Mouse (Mus musculus) embryonic facial prominence, embryonic 11.5 days (tissue): ENCODE results near the gene Cds1. TPM values are rescaled to one million over a fixed set of nuclear protein-coding genes. Genes with fewer than 3 reads are reported as not detected.

ENCODE experiments used
- ATAC-seq: fragments of 200-750 bp; cut with Nextera tagmentation; replicated peaks from 2 replicates; pipeline ENCODE4 v1.8.0; 2017; ENCODE audit warnings: low read depth; ENCODE audit not compliant: insufficient number of reproducible peaks, low FRiP score, low TSS enrichment
- DNase-seq: peaks from one replicate; pipeline ENCODE4 v3.0.0-alpha.2; 2015; ENCODE audit warnings: low spot score
- H3K27ac ChIP-seq: fragments of 300-500 bp; sonication (generic); replicated peaks from 2 replicates; pipeline ENCODE4 v1.5.1; 2014; ENCODE audit warnings: mild to moderate bottlenecking, low read depth, low read length, control low read depth
- H3K27me3 ChIP-seq: fragments of 300-500 bp; sonication (generic); 2 replicates; pipeline ENCODE4 v1.6.1; 2014; ENCODE audit warnings: mild to moderate bottlenecking, low read length, moderate library complexity, mixed read lengths; ENCODE audit not compliant: control insufficient read depth, insufficient read depth
- H3K36me3 ChIP-seq: fragments of 300-500 bp; sonication (generic); replicated peaks from 2 replicates; pipeline ENCODE4 v1.6.1; 2014; ENCODE audit warnings: low read depth, mild to moderate bottlenecking, low read length, moderate library complexity, mixed read lengths; ENCODE audit not compliant: control insufficient read depth, insufficient read depth
- H3K4me1 ChIP-seq: fragments of 300-500 bp; sonication (generic); 2 replicates; pipeline ENCODE4 v1.6.1; 2014; ENCODE audit warnings: low read length, mixed read lengths; ENCODE audit not compliant: control insufficient read depth, insufficient read depth
- H3K4me2 ChIP-seq: fragments of 300-500 bp; sonication (generic); 2 replicates; pipeline ENCODE4 v1.6.1; 2014; ENCODE audit warnings: low read depth, mild to moderate bottlenecking, control low read depth, low read length, moderate library complexity
- H3K4me3 ChIP-seq: fragments of 300-500 bp; sonication (generic); 2 replicates; pipeline ENCODE4 v1.5.1; 2014; ENCODE audit warnings: low read depth, low read length, control low read depth
- H3K9ac ChIP-seq: fragments of 300-500 bp; sonication (generic); replicated peaks from 2 replicates; pipeline ENCODE4 v1.6.1; 2014; ENCODE audit warnings: mild to moderate bottlenecking, control low read depth, low read length
- H3K9me3 ChIP-seq: fragments of 300-500 bp; sonication (generic); replicated peaks from 2 replicates; pipeline ENCODE4 v1.6.1; 2016; ENCODE audit warnings: mild to moderate bottlenecking, low read length, inconsistent platforms, mixed read lengths; ENCODE audit not compliant: control insufficient read depth
- WGBS: fragments of 180-500 bp; shearing (Covaris S2); extraction: QIAGEN DNeasy Blood & Tissue Kit; methylation state at CpG from one replicate; pipeline ENCODE4 v1.1.7; 2014; 5-methylcytosine and 5-hydroxymethylcytosine counted together
- polyA plus RNA-seq: library from polyadenylated mRNA; unstranded; fragments of >200 nt; fragmentation: Nextera tagmentation; extraction: Ambion mirVana; gene quantifications from 2 replicates; pipeline ENCODE4 v1.2.1, GENCODE M21; 2014

The Cds1 gene
- 1.4 and 1.5 TPM in 2 replicates for polyA plus RNA-seq

DNA sequence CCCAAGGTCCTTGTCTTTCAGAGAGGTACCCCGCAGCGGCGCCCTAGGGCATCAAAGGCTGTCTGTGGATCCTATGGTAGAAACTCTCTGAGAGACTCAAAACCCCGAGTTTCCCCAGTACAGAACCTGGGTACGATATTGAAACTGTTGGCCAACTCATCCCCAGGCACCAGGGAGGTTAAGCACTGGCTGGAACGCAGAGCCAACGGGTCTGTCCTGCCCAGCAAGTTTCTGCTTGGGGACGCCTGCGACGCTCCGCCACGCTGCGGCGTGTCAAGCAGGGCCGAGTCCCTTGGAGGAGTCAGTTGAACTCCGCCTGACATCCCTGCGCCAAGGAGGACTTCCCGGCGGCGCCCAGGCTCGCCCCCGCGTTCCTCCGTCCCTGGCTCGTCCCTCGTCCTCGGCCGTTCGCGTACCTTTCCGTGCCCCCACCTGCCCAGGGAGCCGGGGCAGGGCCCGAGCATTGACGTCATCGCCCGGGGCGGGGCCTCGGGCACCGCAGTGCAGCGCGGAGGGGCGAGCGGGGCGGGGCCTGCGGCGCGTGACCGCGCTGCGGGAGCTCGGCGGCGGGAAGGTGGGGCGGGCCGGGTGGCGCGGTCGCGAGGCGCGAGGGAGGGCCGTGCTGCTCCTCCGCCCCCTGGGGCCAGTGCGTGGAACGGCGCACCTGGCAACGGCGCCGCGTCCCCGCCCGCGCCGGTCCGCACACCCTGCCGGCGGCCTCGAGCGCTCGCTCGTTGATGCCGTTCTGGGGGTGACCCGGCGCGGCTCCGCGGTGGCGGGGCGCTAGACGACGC lies at the start of gene Cds1:
Gene Cds1 (plus strand): TSS at position 577 of the 794 bp plus-strand sequence.
- Histone ChIP-seq H3K4me2 (peak within 1 kb of the TSS; percentile 100), H3K9ac (peak within 1 kb of the TSS; percentile 57), H3K9me3 (no peaks in the 10 kb centered on the region), H3K27me3 (peaks cover 23% of the 10 kb centered on the region), H3K4me1 (no peaks in the 10 kb centered on the region), H3K4me3 (peak within 1 kb of the TSS; percentile 72), H3K36me3 (no peaks in the 10 kb centered on the region), H3K27ac (no peak within 1 kb of the TSS)
- DNase-seq (peak; percentile 78), ATAC-seq (peak; percentile 73)
- WGBS: 0% methylated on average over 73 of the region's 91 CpGs

DNA sequence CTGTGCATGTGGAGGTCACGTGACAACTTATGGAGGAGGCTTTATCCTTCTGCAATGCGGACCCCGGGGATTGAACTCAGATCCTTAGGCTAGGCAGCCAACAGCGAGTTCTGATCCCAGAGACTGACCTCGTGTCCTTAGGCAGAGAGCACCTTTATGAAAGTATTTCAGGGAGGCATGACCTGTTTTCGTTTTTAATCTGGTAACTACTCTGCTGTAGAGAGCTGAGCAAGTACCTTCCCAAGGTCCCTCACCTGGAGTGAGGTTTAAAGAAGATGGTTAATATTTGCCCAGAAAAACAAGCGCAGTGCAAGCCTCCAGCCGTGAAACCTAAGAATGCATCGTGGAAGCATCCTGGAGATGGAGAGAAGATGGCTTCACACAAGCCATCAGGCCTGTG lies 40.7 kb upstream of the Cds1 start:
- no peak overlapping the region for H3K4me3 ChIP-seq
- no peak overlapping the region for H3K9ac ChIP-seq
- ATAC-seq (no peak), DNase-seq (no peak)
- 93% methylated on average over 9 of the region's 9 CpGs for WGBS
- H3K36me3 ChIP-seq: no peaks in the 10 kb centered on the region
- H3K9me3 ChIP-seq: no peaks in the 10 kb centered on the region
- H3K27me3 ChIP-seq: no peaks in the 10 kb centered on the region
- H3K4me1 ChIP-seq: no peaks in the 10 kb centered on the region; the same call in 1 of the 2 replicates
- H3K27ac ChIP-seq: no peak overlapping the region
- H3K4me2 ChIP-seq: no peak overlapping the region

DNA sequence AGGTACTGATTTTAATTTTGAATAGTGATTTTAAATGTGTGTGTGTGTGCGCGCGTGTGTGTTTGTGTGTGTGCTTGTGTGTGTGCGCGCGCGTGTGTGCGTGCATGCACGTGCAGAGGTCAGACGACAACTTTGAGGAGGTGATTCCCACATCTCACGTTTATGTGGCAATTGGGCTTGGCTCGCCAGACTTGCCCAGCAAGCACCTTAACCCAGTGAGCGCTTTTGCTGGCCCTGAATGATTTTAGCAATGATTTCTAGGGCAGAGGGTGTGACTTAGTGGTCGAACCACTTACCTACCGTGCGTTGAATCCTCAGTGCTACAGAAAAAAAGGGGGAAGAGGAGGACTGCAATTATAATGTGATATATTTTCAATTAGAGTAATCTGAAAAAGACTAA lies 40.2 kb upstream of the Cds1 start:
- H3K9ac ChIP-seq: no peak overlapping the region
- H3K4me3 ChIP-seq: no peak overlapping the region
- no peaks in the 10 kb centered on the region for H3K9me3 ChIP-seq
- H3K36me3 ChIP-seq: no peaks in the 10 kb centered on the region
- WGBS: 93% methylated on average over 16 of the region's 16 CpGs
- H3K4me2 ChIP-seq: no peak overlapping the region
- no peak for ATAC-seq
- H3K27me3 ChIP-seq: no peaks in the 10 kb centered on the region
- DNase-seq: no peak
- no peak overlapping the region for H3K27ac ChIP-seq
- no peaks in the 10 kb centered on the region; the same call in 1 of the 2 replicates for H3K4me1 ChIP-seq

DNA sequence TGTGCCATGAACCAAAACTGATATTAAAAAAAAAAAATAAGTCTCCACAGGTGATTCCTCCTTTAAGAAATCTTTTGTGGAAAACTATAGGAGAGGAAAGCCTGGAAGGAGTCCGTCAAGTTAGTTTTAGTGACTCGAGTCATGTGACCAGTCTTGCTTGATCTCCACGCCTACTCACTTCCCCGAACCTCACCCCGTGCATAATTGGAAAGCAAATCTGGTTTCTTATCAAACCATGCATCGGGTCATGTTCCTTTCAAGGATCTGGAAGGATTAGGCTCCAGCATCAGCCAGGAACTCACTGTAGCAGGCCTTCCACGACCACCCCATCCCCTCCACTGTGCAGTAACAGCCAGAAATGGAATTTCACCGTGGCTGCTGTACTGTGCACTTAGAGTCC lies 39.2 kb upstream of the Cds1 start:
- H3K4me2 ChIP-seq: no peak overlapping the region
- ATAC-seq: no peak
- 82% methylated on average over 8 of the region's 8 CpGs for WGBS
- no peak for DNase-seq
- no peak overlapping the region for H3K9ac ChIP-seq
- H3K4me3 ChIP-seq: no peak overlapping the region
- H3K27me3 ChIP-seq: no peaks in the 10 kb centered on the region
- no peak overlapping the region for H3K27ac ChIP-seq
- no peaks in the 10 kb centered on the region; the same call in 1 of the 2 replicates for H3K4me1 ChIP-seq
- H3K9me3 ChIP-seq: no peaks in the 10 kb centered on the region
- no peaks in the 10 kb centered on the region for H3K36me3 ChIP-seq

DNA sequence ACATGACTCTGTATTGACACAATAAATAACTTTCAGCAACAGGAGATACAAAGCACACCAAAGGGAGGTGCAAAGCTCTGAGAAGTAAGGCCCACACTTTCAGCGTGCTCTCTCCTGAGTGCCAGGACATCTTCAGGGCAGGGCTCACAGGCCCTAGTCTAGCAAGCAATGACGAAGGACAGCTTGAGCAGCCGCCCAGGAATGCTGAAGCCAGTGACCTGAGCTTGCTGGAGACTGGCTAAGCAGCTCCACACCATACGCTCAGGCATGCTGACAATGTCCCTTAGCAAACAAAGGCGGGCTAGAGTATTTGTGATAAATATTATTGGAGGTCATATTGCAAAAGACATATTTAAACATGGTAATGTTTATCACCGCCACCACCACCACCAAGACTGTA lies 38.6 kb upstream of the Cds1 start:
- no peak for ATAC-seq
- Histone ChIP-seq H3K4me2 (no peak overlapping the region), H3K4me3 (no peak overlapping the region), H3K36me3 (no peaks in the 10 kb centered on the region), H3K27me3 (no peaks in the 10 kb centered on the region), H3K9me3 (no peaks in the 10 kb centered on the region), H3K4me1 (no peaks in the 10 kb centered on the region), H3K27ac (no peak overlapping the region), H3K9ac (no peak overlapping the region)
- no peak for DNase-seq
- 78% methylated on average over 6 of the region's 6 CpGs for WGBS

DNA sequence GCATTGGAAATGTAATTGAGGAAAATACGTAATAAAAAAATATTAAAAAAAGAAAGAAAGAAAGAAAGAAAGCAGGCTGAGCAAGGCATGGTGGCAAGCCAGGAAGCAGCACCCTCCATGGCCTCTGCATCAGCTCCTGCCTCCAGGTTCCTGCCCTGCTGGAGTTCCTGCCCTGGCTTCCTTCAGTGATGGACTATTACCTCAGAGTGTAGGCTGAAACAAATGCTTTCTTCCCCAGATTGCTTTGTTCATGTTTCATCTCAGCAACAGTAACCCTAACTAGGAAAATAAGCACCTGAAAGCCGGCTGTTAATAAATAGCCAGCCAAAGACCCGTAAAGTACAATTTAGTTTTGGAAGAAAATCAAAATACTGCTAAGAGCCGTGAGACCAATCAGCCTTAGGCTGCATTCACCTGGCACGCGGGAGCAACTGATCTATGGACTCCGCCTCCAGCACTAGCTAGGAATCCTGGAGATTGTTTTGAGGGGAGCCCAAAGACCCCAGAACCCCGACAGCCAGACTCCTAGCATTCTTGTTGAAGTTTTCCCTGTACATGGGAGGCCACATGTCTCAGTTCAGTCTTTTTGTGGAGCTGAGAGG lies 36.5 kb upstream of the Cds1 start:
- WGBS: 75% methylated on average over 8 of the region's 8 CpGs
- Histone ChIP-seq H3K27ac (no peak overlapping the region), H3K36me3 (no peaks in the 10 kb centered on the region), H3K4me3 (no peak overlapping the region), H3K9me3 (no peaks in the 10 kb centered on the region), H3K9ac (no peak overlapping the region), H3K27me3 (no peaks in the 10 kb centered on the region), H3K4me1 (no peaks in the 10 kb centered on the region), H3K4me2 (no peak overlapping the region)
- ATAC-seq: no peak
- no peak for DNase-seq

DNA sequence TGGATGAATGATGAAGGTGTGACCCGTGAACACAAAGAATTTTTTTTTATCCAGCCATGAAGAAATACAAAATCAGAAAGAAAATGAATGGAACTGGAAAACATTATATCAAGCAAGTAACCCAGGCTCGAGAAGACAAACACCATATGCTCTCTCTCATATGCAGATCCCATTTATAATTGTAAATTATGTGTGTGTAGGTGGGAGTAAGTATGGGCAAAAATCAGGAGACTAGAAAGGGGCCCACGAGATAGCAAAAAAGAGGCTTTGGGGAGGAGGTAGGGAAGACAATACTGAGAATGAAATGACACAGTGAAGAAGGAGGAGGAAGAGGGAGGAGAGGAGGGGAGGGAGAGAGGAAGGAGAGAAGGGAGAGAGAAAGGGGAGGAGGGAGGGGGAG lies 27.6 kb upstream of the Cds1 start:
- 82% methylated on average over 3 of the region's 3 CpGs for WGBS
- H3K27ac ChIP-seq: no peak overlapping the region
- H3K36me3 ChIP-seq: no peaks in the 10 kb centered on the region
- no peaks in the 10 kb centered on the region for H3K9me3 ChIP-seq
- no peaks in the 10 kb centered on the region for H3K4me1 ChIP-seq
- H3K4me2 ChIP-seq: no peak overlapping the region
- ATAC-seq (no peak), DNase-seq (no peak)
- H3K27me3 ChIP-seq: no peaks in the 10 kb centered on the region
- no peak overlapping the region for H3K4me3 ChIP-seq
- no peak overlapping the region for H3K9ac ChIP-seq

DNA sequence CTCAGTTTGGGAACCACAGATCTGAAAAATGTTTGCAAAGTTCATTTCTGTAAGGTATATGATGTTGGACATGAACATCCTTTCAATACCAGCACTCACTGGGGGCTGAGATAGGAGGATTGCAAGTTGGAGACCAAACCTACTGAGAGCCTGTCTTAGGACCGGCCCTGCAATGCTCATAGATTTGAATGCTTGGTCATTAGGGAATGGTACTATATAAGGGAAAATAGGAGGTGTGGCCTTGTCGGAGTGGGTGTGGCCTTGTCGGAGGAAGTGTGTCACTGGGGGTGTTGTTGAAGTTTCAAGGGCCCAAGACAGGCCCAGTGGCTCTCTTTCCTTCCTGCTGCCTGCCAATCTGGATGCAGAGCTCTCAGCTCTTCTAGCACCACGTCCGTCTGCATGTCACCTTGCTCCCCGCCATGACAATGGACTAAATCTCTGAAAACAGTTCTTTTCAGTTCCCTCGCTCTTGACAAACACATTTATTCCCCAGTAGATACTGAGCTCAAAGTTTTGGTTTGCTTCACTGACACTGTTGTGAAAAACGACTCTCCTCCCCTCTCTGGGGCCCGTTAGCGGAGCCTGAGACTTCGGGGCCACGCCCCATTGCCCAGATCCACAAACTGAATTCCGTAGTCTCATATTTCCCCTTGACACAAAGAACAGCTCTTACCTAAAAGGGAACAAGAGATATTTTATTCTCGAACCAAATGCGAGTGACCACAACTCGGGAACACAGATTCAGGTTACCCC lies 24.3 kb upstream of the Cds1 start:
- H3K4me3 ChIP-seq: no peak overlapping the region
- no peaks in the 10 kb centered on the region for H3K9me3 ChIP-seq
- WGBS: 79% methylated on average over 16 of the region's 16 CpGs
- H3K4me1 ChIP-seq: no peaks in the 10 kb centered on the region
- H3K9ac ChIP-seq: no peak overlapping the region
- no peaks in the 10 kb centered on the region for H3K27me3 ChIP-seq
- no peaks in the 10 kb centered on the region for H3K36me3 ChIP-seq
- no peak overlapping the region for H3K4me2 ChIP-seq
- H3K27ac ChIP-seq: no peak overlapping the region
- no peak; the same call in 1 of the 2 replicates for ATAC-seq
- peak; percentile 16 for DNase-seq
